Mouse (Mus musculus) midbrain, postnatal 0 days (tissue): Measurements from ENCODE around the gene Pdgfra. TPM values are rescaled to one million over a fixed set of nuclear protein-coding genes. Genes with fewer than 3 reads are reported as not detected.

Source experiments
- ATAC-seq: fragments of 200-750 bp; cut with Nextera tagmentation; 2 replicates; pipeline ENCODE4 v1.8.0; 2017; ENCODE audit warnings: moderate number of reproducible peaks, mild to moderate bottlenecking, moderate TSS enrichment, moderate library complexity; ENCODE audit not compliant: low FRiP score
- DNase-seq: peaks from one replicate; pipeline ENCODE4 v3.0.0-alpha.2; 2015; ENCODE audit warnings: low spot score
- H3K27ac ChIP-seq: fragments of 300-500 bp; sonication (generic); 2 replicates; pipeline ENCODE4 v1.5.1; 2014; ENCODE audit warnings: low read depth, mild to moderate bottlenecking, low read length, mixed read lengths
- H3K27me3 ChIP-seq: fragments of 300-500 bp; sonication (generic); 2 replicates; pipeline ENCODE4 v1.6.1; 2014; ENCODE audit warnings: low read length, control low read depth, mixed read lengths; ENCODE audit not compliant: insufficient read depth
- H3K36me3 ChIP-seq: fragments of 300-500 bp; sonication (generic); 2 replicates; pipeline ENCODE4 v1.6.1; 2014; ENCODE audit warnings: low read length, control low read depth, mixed read lengths; ENCODE audit not compliant: insufficient read depth
- H3K4me1 ChIP-seq: fragments of 300-500 bp; sonication (generic); 2 replicates; pipeline ENCODE4 v1.6.1; 2014; ENCODE audit warnings: mild to moderate bottlenecking, control low read depth, antibody characterized with exemption, low read length, mixed read lengths; ENCODE audit not compliant: insufficient read depth
- H3K4me2 ChIP-seq: fragments of 300-500 bp; sonication (generic); 2 replicates; pipeline ENCODE4 v1.6.1; 2014; ENCODE audit warnings: low read depth, mild to moderate bottlenecking, low read length, mixed read lengths; ENCODE audit not compliant: poor library complexity, severe bottlenecking
- H3K4me3 ChIP-seq: fragments of 300-500 bp; sonication (generic); 2 replicates; pipeline ENCODE4 v1.5.1; 2014; ENCODE audit warnings: low read depth, mild to moderate bottlenecking, low read length, moderate library complexity
- H3K9ac ChIP-seq: fragments of 300-500 bp; sonication (generic); replicated peaks from 2 replicates; pipeline ENCODE4 v1.6.1; 2014; ENCODE audit warnings: mild to moderate bottlenecking, low read length, moderate library complexity, mixed read lengths; ENCODE audit not compliant: poor library complexity, severe bottlenecking
- H3K9me3 ChIP-seq: fragments of 300-500 bp; sonication (generic); 2 replicates; pipeline ENCODE4 v1.6.1; 2016; ENCODE audit warnings: low read length, control low read depth
- CTCF ChIP-seq: IDR thresholded peaks from 2 replicates; pipeline ENCODE4 v1.5.1; 2016; ENCODE audit warnings: antibody characterized with exemption, mild to moderate bottlenecking
- WGBS: fragments of 180-500 bp; shearing (Covaris S2); extraction: QIAGEN DNeasy Blood & Tissue Kit; methylation state at CpG from one replicate; pipeline ENCODE4 v1.1.7; 2014; 5-methylcytosine and 5-hydroxymethylcytosine counted together
- polyA plus RNA-seq: library from polyadenylated mRNA; unstranded; fragments of >200 nt; fragmentation: Nextera tagmentation; extraction: Ambion mirVana; gene quantifications from 2 replicates; pipeline ENCODE4 v1.2.1, GENCODE M21; 2015
- total RNA-seq: library from RNA; depleted of rRNA; stranded (reverse); fragments of >200 nt; gene quantifications from 2 replicates; pipeline ENCODE4 v1.2.3, GENCODE M21; 2014

Gene Pdgfra
- total and polyA plus RNA-seq, 2 experiments from 2014 or later: 16.7 to 58.8 TPM

- no peak overlapping the region for H3K9ac ChIP-seq
- no peak overlapping the region for H3K4me2 ChIP-seq
- no peak overlapping the region for H3K4me3 ChIP-seq
- H3K9me3 ChIP-seq: no peaks in the 10 kb centered on the region
- DNase-seq: no peak
- no peaks in the 10 kb centered on the region for H3K4me1 ChIP-seq
- WGBS: 72% methylated on average over 7 of the region's 7 CpGs
- no peak for ATAC-seq
- TF ChIP-seq CTCF: no peak
- no peaks in the 10 kb centered on the region for H3K36me3 ChIP-seq
- no peak overlapping the region for H3K27ac ChIP-seq
- no peaks in the 10 kb centered on the region for H3K27me3 ChIP-seq
Observed at GRCm38 (mm10) chr5:75184693-75185235, 32.7 kb downstream of the Pdgfra start.

- H3K36me3 ChIP-seq: no peaks in the 10 kb centered on the region
- no peak overlapping the region for H3K9ac ChIP-seq
- no peak for ATAC-seq
- no peak overlapping the region for H3K4me3 ChIP-seq
- no peak overlapping the region for H3K4me2 ChIP-seq
- 92% methylated on average over 7 of the region's 7 CpGs for WGBS
- H3K27ac ChIP-seq: no peak overlapping the region
- H3K27me3 ChIP-seq: no peaks in the 10 kb centered on the region
- TF ChIP-seq CTCF: no peak
- peak; percentile 31 for DNase-seq
- no peaks in the 10 kb centered on the region for H3K4me1 ChIP-seq
- H3K9me3 ChIP-seq: no peaks in the 10 kb centered on the region
Observed at GRCm38 (mm10) chr5:75185584-75185983, 33.5 kb downstream of the Pdgfra start.

DNA sequence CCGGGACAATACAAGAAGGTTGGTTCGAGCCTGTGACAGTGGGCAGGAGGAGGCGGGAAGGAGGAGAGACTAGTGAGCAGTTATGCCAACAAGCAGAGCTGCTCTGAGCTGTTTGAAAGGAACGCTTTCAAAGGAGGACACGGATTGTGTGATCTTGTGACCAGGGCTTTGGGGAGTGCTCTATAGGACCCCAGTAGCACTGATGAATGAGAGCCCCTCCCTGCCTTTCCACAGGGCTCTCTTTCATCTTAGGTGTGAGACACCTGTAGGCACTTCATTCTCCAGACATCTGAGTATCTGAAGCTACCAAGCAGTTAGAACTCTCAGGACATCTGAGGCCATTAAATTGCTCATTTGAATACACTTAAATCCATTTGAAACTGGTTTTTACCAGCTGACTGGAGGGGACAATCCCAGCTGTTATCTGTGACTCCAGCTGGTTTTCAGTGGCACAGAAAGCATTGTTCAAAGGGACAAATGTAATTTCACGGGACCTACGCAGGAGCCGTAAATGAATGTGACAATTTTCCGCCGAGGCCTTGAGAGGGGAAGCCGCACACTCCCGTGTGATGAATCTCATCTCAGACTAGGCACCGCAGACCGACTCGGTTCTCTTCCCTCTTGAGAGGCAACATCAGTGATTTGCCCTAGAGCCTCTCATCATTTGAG is 37.4 kb downstream of the Pdgfra start:
- peak; percentile 72 for ATAC-seq
- WGBS: 35% methylated on average over 15 of the region's 15 CpGs
- DNase-seq: no peak

DNA sequence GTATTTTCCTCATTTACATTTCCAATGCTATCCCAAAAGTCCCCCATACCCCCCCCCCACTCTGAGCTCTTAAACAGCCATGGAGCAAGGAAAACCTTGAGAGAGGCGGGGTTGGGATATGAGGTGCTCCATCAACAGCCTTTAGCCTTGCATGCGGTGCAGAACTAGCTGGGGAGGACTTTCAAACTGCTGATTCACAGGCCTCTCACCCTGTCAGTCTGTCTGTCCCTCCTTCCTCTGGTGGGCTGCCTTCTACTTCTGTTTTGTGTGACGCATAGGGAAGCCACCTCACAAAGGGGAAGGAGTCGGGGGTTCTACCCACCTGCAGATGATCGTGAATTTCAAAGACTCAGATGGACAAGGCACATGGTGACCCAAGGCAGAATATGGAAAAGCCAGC is 41.0 kb downstream of the Pdgfra start:
- ATAC-seq: no peak
- Histone ChIP-seq H3K4me2 (no peak overlapping the region), H3K9ac (no peak overlapping the region), H3K4me1 (no peaks in the 10 kb centered on the region), H3K9me3 (no peaks in the 10 kb centered on the region), H3K4me3 (no peak overlapping the region), H3K36me3 (no peaks in the 10 kb centered on the region), H3K27me3 (no peaks in the 10 kb centered on the region), H3K27ac (no peak overlapping the region)
- no peak for TF ChIP-seq CTCF
- 95% methylated on average over 5 of the region's 5 CpGs for WGBS
- no peak for DNase-seq

More for the DNA sequence above, 37.4 kb downstream of the Pdgfra start:
- Histone ChIP-seq H3K9ac (no peak overlapping the region), H3K4me2 (no peak overlapping the region), H3K4me3 (no peak overlapping the region), H3K4me1 (no peaks in the 10 kb centered on the region), H3K27ac (no peak overlapping the region), H3K36me3 (no peaks in the 10 kb centered on the region), H3K27me3 (no peaks in the 10 kb centered on the region), H3K9me3 (no peaks in the 10 kb centered on the region)
- no peak for TF ChIP-seq CTCF

DNA sequence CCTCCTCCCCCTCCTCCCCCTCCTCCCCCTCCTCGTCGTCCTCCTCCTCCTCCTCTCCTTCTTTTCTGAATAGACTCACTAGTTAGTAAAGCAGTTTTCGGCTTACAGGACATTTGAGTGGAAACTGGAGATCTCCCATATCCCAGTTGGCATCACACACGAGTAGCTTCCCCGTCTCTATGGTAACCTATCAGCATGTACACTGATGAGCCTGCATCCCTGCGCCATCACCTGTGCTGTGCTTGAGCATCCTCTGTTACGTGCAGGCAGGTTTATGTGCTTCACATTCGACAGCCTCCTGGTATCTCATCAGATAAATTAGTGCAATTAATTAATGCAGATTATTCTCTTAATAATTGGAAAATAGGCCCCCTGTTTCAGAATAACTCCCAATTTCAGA is 46.3 kb downstream of the Pdgfra start:
- H3K27me3 ChIP-seq: no peaks in the 10 kb centered on the region
- no peak overlapping the region for H3K9ac ChIP-seq
- no peaks in the 10 kb centered on the region for H3K9me3 ChIP-seq
- no peak for DNase-seq
- H3K4me1 ChIP-seq: no peaks in the 10 kb centered on the region
- no peak for TF ChIP-seq CTCF
- 57% methylated on average over 8 of the region's 8 CpGs for WGBS
- no peak overlapping the region for H3K27ac ChIP-seq
- no peak overlapping the region for H3K4me2 ChIP-seq
- ATAC-seq: no peak
- no peak overlapping the region for H3K4me3 ChIP-seq
- no peaks in the 10 kb centered on the region for H3K36me3 ChIP-seq

DNA sequence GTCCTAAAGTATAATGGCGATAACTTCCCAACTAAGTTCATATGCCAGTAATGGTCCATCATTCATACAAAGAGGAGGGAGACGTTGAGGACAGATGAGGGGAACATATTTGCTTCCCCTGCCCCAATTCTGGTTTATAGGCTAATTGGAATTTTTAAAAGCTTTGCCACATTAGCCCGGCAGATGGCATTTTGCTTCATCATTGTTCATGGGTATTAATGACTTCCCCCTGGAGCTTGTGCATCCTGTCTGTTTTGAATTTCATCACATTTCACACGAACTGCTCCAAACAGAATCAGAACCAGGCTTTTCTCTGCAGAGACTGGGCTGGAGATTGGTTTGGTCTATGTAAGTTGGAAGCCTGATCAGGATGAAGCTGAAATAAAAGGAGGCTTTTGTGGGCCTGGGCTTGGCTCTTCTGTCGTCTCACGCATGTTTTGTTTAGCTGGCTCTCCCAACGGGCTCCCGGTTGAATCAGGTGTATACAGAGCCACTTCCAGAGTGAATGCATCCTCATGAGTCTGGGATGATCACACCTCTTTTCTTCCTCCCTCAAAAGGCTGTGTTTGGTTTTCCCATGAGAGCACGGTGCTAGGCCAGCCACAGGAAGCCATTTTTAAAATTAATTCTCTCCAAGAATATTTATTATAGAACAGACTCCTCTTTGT is 47.7 kb downstream of the Pdgfra start:
- no peak overlapping the region for H3K4me2 ChIP-seq
- ATAC-seq (no peak), DNase-seq (peak; percentile 56)
- no peak overlapping the region for H3K4me3 ChIP-seq
- H3K27me3 ChIP-seq: no peaks in the 10 kb centered on the region
- TF ChIP-seq CTCF: peak; percentile 56
- H3K36me3 ChIP-seq: no peaks in the 10 kb centered on the region
- no peak overlapping the region for H3K9ac ChIP-seq
- H3K4me1 ChIP-seq: no peaks in the 10 kb centered on the region
- H3K27ac ChIP-seq: no peak overlapping the region
- WGBS: 52% methylated on average over 9 of the region's 9 CpGs
- no peaks in the 10 kb centered on the region for H3K9me3 ChIP-seq
